Mouse (Mus musculus) adrenal gland, adult 8-10 months (tissue): ENCODE results near the gene Cluap1. TPM values are rescaled to one million over a fixed set of nuclear protein-coding genes. Genes with fewer than 3 reads are reported as not detected.

Experiments
- DNase-seq: peaks from one replicate; pipeline ENCODE4 v3.0.0; 2022
- total RNA-seq, 4 experiments: library from RNA; stranded (reverse); gene quantifications; 2 replicates each; pipeline ENCODE4 v1.2.4; 2022

Gene Cluap1
- 10 to 100 TPM; 20.5 to 26.2 (median 22.8) TPM for total RNA-seq

- DNase-seq: peak; percentile 95
These were observed at the start of gene Cluap1, which contains the start of gene 1700037C18Rik for GRCm38 (mm10) chr16:3908537-3909111. Gene Cluap1 (plus strand): TSS chr16:3908801. Gene 1700037C18Rik (minus strand): TSS chr16:3908689.

- no peak for DNase-seq
These were observed 49.3 kb upstream of the Cluap1 start for GRCm38 (mm10) chr16:3859254-3859653.

- no peak for DNase-seq
These were observed 36.8 kb upstream of the Cluap1 start for GRCm38 (mm10) chr16:3871815-3872214.

GRCm38 (mm10) chr16:3872216-3873047 is 36.2 kb upstream of the Cluap1 start, which contains the start of gene Naa60:
Gene Naa60 (plus strand): TSS chr16:3872375.
- DNase-seq: peak; percentile 92

- no peak for DNase-seq
These were observed 32.3 kb upstream of the Cluap1 start for GRCm38 (mm10) chr16:3876346-3876745.

GRCm38 (mm10) chr16:3884201-3885064 is 24.2 kb upstream of the Cluap1 start, which contains the start of the genes Zfp597 and Gm20695:
Gene Zfp597 (minus strand): TSS chr16:3884561.
Gene Gm20695 (plus strand): TSS chr16:3884648.
- peak; percentile 91 for DNase-seq

GRCm38 (mm10) chr16:3885065-3885670 is 23.4 kb upstream of the Cluap1 start:
- no peak for DNase-seq

- DNase-seq: no peak
These were observed 16.8 kb upstream of the Cluap1 start for GRCm38 (mm10) chr16:3891621-3892295.

- no peak for DNase-seq
These were observed 14.9 kb upstream of the Cluap1 start for GRCm38 (mm10) chr16:3893739-3894138.

- DNase-seq: no peak
These were observed 13.3 kb upstream of the Cluap1 start for GRCm38 (mm10) chr16:3895173-3895792.

GRCm38 (mm10) chr16:3896046-3896445 is 12.6 kb upstream of the Cluap1 start:
- no peak for DNase-seq

- DNase-seq: no peak
These were observed 12.0 kb upstream of the Cluap1 start for GRCm38 (mm10) chr16:3896553-3896952.

- DNase-seq: no peak
These were observed 1.1 kb upstream of the Cluap1 start for GRCm38 (mm10) chr16:3907471-3907870.

- no peak for DNase-seq
These were observed 517 bp downstream of the Cluap1 start for GRCm38 (mm10) chr16:3909118-3909517.

- DNase-seq: no peak
These were observed 12.2 kb downstream of the Cluap1 start for GRCm38 (mm10) chr16:3920756-3921155.

GRCm38 (mm10) chr16:3923515-3923914 is 14.9 kb downstream of the Cluap1 start:
- DNase-seq: no peak

GRCm38 (mm10) chr16:3923966-3924365 is 15.4 kb downstream of the Cluap1 start:
- DNase-seq: no peak

GRCm38 (mm10) chr16:3928582-3928981 is 20.0 kb downstream of the Cluap1 start:
- no peak for DNase-seq

- no peak for DNase-seq
These were observed 20.6 kb downstream of the Cluap1 start for GRCm38 (mm10) chr16:3929151-3929550.

GRCm38 (mm10) chr16:3933536-3933935 is 24.9 kb downstream of the Cluap1 start:
- peak; percentile 32 for DNase-seq

- no peak for DNase-seq
These were observed 25.5 kb downstream of the Cluap1 start for GRCm38 (mm10) chr16:3934091-3934490.
